Mouse (Mus musculus) embryo, embryonic 10.5 days (tissue): ENCODE data around the gene Cwc27.
A peak's percentile ranks its signal among the peaks of the same experiment; 100 is the strongest.

Experiments used
- DNase-seq: peaks from one replicate; pipeline ENCODE4 v3.0.0-alpha.2; 2015; ENCODE audit warnings: low spot score

Gene Cwc27

DNA sequence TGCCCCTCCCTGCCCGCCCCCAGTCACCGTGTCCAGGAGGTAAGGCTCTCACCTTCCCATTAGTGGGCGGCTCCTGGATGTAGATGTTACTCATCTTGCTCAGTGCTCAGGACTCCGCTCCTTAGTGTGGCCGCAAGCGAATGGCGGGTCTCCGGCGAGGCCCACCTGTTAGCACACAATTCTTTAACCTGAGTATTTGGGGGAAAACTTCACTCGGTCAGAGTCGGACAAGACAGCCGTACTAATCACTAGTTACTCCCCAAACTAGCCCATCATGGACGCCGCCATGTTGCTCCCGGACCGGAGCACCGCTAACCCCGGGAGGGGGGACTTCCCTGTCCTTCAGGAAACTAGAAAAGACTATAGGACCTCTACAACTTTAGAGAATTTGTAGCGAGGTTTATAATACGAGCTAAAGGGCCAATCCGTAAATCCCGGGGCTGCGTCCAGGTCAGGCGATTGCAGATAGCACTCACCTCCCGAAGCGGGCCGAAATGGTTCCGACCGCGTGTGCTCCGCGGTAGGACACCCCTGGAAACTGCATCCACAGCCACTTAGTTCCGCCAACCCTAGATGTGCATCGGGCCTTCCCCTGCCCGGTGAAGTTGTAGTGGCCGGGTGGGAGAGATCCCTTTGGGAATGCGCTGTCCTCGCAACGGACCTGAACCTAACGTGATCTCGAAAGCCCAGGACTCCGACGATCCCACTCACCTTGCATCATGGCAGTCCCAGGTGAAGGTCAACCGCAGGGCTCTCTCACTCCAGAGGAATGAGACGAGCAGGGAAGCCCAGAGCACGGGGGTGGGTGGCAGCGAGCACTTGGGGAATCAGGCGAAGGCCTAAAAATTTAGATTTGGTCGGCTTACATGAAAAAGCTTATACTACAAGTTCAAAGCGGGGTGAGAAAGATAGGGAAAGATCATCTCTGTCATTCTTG lies at the start of gene Cwc27:
Cwc27 (minus strand) TSS at position 508 of the 937 bp plus-strand sequence.
- DNase-seq: peak; percentile 88

GRCm38 (mm10) chr13:104866726-104867125 lies 49.8 kb upstream of the Cwc27 start:
- no peak for DNase-seq

DNA sequence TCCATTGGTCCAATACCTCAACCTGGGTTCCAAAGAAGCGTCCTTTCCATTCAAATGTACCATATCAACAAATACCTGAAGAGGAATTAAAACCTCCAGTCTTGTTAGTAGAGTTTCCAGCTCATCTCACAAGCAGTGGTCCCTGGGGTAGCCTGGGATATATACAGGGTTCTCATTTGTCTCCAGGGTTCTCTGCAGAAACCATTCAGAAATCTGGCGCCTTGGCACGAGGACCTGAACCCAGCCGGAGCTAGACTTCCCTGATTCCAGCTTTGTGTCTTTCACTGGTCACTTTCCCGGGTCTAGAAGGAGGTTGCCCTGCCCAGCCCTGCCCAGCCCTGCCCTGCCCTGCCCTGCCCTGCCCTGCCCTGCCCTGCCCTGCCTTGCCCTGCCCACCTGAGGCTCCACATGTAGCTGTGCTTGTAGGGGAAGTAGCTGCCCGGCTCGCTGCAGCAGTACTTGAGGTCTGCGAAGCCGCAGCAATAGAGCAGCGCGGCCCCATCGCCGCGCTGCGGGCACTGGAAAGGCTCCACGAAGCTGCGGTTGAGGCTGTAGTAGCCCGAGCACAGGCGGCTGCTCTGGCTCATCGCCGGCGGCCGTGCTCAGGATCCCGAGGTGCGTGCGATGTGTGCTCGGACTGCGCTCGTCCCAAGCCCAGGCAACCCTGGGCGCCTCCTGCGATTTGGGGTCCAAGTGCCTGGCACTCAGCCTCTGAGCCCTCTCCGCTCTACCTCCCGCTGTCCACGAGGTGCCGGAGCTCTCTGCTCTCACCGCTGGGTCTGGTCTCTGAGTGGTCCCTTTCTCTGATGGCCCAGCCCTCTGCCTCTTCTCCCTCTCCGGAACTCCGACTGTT lies 46.4 kb upstream of the Cwc27 start, which contains the start of gene Shisal2b:
Shisal2b (minus strand) TSS at position 767 of the 853 bp plus-strand sequence.
- peak; percentile 70 for DNase-seq

GRCm38 (mm10) chr13:104853645-104854044 lies 36.7 kb upstream of the Cwc27 start:
- no peak for DNase-seq

GRCm38 (mm10) chr13:104843295-104844089 lies 26.6 kb upstream of the Cwc27 start:
- no peak for DNase-seq

- no peak for DNase-seq
Observed at GRCm38 (mm10) chr13:104841937-104842336, 25.0 kb upstream of the Cwc27 start.

DNA sequence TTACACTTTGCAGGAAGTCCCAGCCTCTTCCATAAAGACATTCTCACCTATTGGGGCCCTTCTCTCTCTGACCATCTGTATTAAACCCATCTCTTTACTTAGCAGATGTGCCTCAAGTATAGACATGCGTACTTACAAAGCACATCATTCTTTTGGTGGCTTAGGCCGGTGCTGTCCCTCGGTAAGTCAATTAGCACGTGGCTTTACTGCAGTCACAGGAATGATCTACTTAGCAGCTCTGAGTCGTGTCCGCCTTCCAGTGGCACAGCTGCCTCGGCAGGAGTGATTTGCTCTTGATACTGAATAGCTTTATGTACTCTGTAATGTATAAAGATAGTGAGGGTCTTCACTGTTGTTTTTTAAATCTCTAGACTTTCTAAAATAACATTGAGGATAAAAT lies 20.7 kb upstream of the Cwc27 start:
- DNase-seq: no peak

- no peak for DNase-seq
Observed at GRCm38 (mm10) chr13:104832811-104833210, 15.9 kb upstream of the Cwc27 start.

DNA sequence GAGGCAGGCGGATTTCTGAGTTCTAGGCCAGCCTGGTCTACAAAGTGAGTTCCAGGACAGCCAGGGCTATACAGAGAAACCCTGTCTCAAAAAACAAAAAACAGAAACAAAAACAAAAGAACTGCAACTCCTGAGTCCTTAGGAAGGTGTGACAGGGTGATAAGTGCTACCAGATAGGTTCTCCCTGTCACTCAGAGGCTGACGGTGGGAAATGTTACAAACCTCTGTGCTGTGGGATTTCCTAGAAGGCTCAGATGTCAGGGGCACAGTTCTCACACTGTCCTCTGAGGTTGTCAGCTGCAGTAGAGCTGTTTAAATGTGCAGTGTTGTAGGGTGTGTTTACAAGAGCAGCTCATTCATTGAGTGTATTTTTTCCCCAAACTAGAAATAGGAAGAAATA lies 8.5 kb upstream of the Cwc27 start:
- no peak for DNase-seq

DNA sequence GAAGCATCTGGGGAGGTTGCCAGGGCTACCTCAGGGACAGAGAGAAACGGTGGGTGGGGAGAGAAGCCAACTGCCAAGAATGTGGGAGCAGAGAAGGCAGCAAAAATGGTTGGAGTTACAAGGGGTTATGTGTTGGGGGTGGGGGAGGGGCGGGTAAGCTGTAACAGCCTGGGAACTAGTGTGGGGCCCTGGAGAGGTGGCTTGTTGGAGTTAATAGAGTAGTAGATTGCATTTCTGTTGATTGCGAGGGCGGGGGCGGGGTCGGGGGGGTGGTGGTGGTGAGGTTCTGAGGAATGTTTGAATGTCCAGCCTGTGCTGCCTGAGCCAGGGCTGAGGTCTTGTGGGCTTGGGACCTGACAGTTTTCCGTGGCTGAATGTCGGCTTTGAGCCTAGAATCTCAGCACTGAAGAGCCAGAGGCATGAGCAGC lies 5.5 kb upstream of the Cwc27 start:
- DNase-seq: peak; percentile 50

DNA sequence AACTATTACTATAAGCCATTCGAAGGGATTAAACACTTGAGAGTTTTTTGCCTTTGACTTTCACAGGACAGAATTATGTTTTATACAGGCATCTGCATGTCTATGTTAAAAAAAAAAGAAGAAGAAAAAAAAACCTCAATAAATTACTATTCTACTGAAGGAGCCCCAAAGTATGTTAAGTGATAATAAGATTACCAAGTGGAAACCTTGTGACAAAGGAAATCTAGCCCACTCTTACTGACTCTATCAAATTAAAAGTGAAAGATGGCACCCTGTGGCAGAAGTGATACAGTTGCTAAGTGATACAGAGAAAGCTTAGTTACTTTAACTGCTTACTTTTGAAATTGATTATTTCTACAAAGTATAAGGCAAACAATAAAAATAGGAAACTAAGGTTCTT lies 5.0 kb upstream of the Cwc27 start:
- no peak for DNase-seq

GRCm38 (mm10) chr13:104821192-104821591 lies 4.2 kb upstream of the Cwc27 start:
- no peak for DNase-seq

DNA sequence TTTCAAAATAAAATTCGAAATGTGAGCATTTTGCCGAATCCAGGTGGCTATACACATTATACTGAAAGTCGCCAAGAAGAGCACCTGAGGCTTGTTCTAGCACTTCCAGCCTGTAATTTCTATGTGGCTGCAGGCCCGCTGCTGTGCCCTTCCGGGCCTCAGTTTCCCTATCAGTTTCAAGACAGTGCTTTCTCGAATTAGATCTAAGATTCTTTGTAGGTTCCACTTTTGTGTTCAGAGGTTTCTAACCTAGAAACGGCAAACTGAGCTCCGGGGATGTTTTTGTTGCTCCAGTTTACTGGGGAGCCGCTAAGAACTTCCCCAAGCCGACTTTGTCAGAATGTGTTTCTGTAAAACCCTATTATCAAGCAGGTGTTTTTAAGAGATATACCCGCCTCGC lies 754 bp upstream of the Cwc27 start:
- DNase-seq: peak; percentile 12

DNA sequence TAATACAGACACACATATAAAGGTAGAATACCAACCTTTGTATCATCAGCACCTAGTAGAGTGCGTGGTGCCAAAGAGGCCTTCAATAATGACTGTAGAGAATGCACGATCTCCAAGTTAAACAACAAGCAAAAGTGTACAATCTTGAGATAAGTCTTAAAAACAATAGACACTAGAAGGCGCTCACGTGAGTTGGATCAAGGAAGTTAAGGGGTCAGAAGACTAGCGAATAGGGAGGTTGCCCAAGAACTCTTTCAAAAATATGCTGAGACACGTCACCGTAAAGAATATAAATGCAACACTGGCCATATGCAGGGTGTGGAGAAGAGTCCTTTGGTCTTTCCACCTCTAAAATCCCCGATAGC lies 690 bp downstream of the Cwc27 start:
- DNase-seq: peak; percentile 53

DNA sequence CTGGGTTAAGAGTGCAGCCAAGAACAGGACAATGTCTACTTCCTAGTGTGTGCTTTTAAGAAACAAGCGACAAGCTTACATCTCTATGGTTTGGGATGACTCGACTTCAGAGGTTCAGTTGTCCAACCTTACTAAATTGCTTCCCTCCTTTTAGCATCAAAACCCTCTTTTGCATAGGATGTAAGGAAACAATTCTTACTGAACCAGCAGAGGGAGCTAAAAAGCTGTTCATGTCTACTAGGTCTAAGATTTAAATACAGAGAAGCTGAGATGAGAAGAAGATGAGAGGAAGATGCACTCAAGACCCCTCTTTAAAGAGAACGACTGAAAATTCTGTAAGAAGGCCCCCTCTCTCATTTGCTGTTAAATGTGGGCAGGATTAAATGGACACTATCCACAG lies 11.3 kb downstream of the Cwc27 start:
- peak; percentile 78 for DNase-seq

- no peak for DNase-seq
Observed at GRCm38 (mm10) chr13:104799566-104800182, 17.3 kb downstream of the Cwc27 start.

GRCm38 (mm10) chr13:104799067-104799466 lies 17.9 kb downstream of the Cwc27 start:
- no peak for DNase-seq

- DNase-seq: no peak
Observed at GRCm38 (mm10) chr13:104794421-104794820, 22.5 kb downstream of the Cwc27 start.

DNA sequence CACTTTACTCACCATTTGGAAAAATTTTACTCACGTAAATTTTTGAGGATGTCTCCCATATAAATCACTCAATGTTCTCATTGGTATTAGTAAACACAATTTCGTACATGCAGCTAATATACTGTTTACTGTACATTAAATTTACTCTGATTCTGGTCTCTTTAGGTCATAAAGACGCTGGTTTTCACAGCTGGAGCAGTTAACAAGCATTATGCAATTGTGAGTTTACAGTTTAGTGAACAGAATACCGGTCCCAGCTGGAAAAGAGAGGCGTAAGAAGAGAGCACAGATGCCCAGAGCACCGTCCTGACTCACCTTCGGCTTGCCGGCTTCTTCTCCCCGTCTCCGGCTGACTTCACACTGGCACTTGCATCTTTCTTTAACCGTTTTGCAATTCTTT lies 24.8 kb downstream of the Cwc27 start, which contains the start of gene Srek1ip1:
Srek1ip1 (plus strand) TSS at position 301 of the 400 bp plus-strand sequence.
- no peak for DNase-seq

GRCm38 (mm10) chr13:104789663-104790062 lies 27.3 kb downstream of the Cwc27 start:
- peak; percentile 76 for DNase-seq

DNA sequence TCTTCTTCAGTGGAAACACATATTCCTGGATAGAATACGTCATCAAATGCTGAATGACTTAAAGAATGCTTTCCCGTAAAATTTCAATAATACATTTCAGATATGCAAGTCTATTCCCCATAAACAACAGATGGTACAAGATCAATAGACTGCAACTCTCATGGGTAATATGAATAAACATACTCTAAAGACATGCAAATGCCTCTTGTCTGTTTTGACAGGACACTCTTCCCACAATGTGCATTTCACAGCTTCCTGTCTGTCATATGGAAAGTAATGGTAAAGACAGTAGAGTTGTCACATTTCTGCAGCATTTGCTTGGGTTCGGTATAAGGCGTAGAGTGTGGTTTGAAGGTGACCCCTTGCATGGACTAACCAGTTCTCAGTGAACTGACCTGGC lies 29.7 kb downstream of the Cwc27 start:
- DNase-seq: no peak
